ENCODE assay signal across 8 mouse cellular contexts in the genomic region with DNA sequence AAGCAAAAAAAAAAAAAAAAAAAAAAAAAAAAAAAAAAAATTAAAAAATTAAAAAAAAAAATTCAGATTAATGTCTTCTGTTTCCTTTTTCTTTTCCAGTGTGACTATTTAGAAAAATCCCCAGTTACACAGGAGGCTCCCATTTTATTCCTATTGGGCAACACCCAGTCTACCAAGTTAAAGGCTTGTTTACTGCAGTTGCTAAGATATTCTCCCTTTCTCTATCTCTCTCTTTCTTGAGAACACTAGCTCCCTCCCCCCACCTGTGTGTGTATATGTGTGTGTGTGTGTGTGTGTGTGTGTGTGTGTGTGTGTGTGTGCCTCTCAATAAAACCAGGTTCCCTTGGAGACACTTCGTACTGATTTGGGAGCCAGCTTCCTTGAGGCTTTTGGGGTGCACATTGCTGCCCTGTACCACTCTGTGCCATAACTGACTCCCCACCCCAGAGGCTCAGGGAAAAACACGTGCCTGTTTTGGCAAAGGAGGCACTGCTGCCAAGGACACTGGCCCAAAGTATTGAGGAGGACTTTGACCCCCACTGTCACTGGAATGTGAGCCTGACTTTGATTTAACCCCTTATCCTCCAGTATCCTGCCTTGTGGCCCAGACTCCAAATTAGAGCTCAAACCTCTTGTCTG. TPM values are rescaled to one million over a fixed set of nuclear protein-coding genes. Genes with fewer than 3 reads are reported as not detected.
A peak's percentile ranks its signal among the peaks of the same experiment; 100 is the strongest.
DNase-seq lines count a peak whose midpoint lies in the region; ATAC-seq lines count a peak whose summit lies in the region.
"Had no signal": no experiment of that assay in that cellular context is flagged by ENCODE, and none has a peak within 500 bp of the region (broad histone marks: within the 10 kb centered on the region; RNA-seq: fewer than 3 reads in every experiment).

No protein-coding gene starts in this region.

- no peak overlapping the region for H3K4me2 ChIP-seq in hindbrain, embryonic 13.5 days
- H3K4me2 ChIP-seq in liver, embryonic 13.5 days, result no peak overlapping the region

- no peaks in the 10 kb centered on the region for H3K36me3 ChIP-seq in hindbrain, embryonic 13.5 days
- H3K36me3 ChIP-seq in liver, embryonic 13.5 days, result no peaks in the 10 kb centered on the region

- no peaks in the 10 kb centered on the region for H3K9me3 ChIP-seq in hindbrain, embryonic 13.5 days
- H3K9me3 ChIP-seq in liver, embryonic 13.5 days (replicated peaks), result no peaks in the 10 kb centered on the region

- WGBS in hindbrain, embryonic 13.5 days, result 14% methylated on average over 2 of the region's 2 CpGs
- WGBS in liver, embryonic 13.5 days (ENCODE audit: insufficient replicate concordance), result 37% methylated on average over 2 of the region's 2 CpGs

- H3K9ac ChIP-seq in hindbrain, embryonic 13.5 days, result no peak overlapping the region
- H3K9ac ChIP-seq in liver, embryonic 13.5 days, result no peak overlapping the region

- H3K4me3 ChIP-seq in hindbrain, embryonic 13.5 days, result no peak overlapping the region
- no peak overlapping the region for H3K4me3 ChIP-seq in liver, embryonic 13.5 days (replicated peaks)

- H3K4me1 ChIP-seq in hindbrain, embryonic 13.5 days (replicated peaks), result peaks cover 31% of the 10 kb centered on the region
- H3K4me1 ChIP-seq in liver, embryonic 13.5 days (replicated peaks), result peaks cover 6% of the 10 kb centered on the region; the same call in 1 of the 2 replicates

- no peaks in the 10 kb centered on the region for H3K27me3 ChIP-seq in hindbrain, embryonic 13.5 days
- no peaks in the 10 kb centered on the region for H3K27me3 ChIP-seq in liver, embryonic 13.5 days

- ATAC-seq in hindbrain, embryonic 13.5 days (ENCODE audit: low FRiP score), result peak; percentile 36; the same call in 1 of the 2 replicates
- peak; percentile 65 for ATAC-seq in liver, embryonic 13.5 days (ENCODE audit: low read depth)

- no peak overlapping the region for H3K27ac ChIP-seq in hindbrain, embryonic 13.5 days
- no peak overlapping the region; the same call in 1 of the 2 replicates for H3K27ac ChIP-seq in liver, embryonic 13.5 days

- DNase-seq in ES-CJ7 (ENCODE audit: low read depth, low spot score), result peak; percentile 76
- peak; percentile 92 for DNase-seq in R1 (ENCODE audit: low read depth, low spot score)
- no peak for DNase-seq in liver, embryonic 13.5 days
- DNase-seq in gastrocnemius, adult 8-10 months (ENCODE audit: low spot score in 2 of 2), result no peak
- no peak for DNase-seq in B cell, adult 2 months
- DNase-seq in gastrocnemius, postnatal 4 days (ENCODE audit: low spot score in 2 of 2), result no peak

RNA-seq across cellular contexts. Expression of a gene that starts 50.3 kb away (rescaled TPM):
- not detected in 2 replicates for polyA plus RNA-seq in hindbrain, embryonic 13.5 days (2015; fragmentation: Nextera tagmentation; extraction: Ambion mirVana)
- not detected in 2 replicates for polyA plus RNA-seq in liver, embryonic 13.5 days (2015; fragmentation: Nextera tagmentation; extraction: Ambion mirVana)
- total RNA-seq in gastrocnemius, adult 8-10 months (2022), result not detected
- not detected for total RNA-seq in gastrocnemius, postnatal 4 days (2021)
- polyA plus RNA-seq: spleen, adult 2 months had no signal

RNA-seq across cellular contexts. Expression of a gene that starts 59.1 kb away (rescaled TPM):
- 74.6 and 76.5 TPM in 2 replicates for polyA plus RNA-seq in hindbrain, embryonic 13.5 days (2015; fragmentation: Nextera tagmentation; extraction: Ambion mirVana)
- polyA plus RNA-seq in liver, embryonic 13.5 days (2015; fragmentation: Nextera tagmentation; extraction: Ambion mirVana), result 81.7 and 96.5 TPM in 2 replicates
- total RNA-seq in gastrocnemius, adult 8-10 months (2022), result 100 to 1,000 TPM; 270 to 418 (median 347) TPM
- 100 to 1,000 TPM; 213 to 216 TPM for total RNA-seq in gastrocnemius, postnatal 4 days (2021)

Comparison
In these comparisons a context has a peak if more than half of its experiments do, and no peak if none do; other contexts are left out.
1. DNase-seq: peak in ES-CJ7 (single experiment) and R1 (single experiment); none in liver, embryonic 13.5 days (single experiment), gastrocnemius, adult 8-10 months (0 of 2), B cell, adult 2 months (0 of 2) and gastrocnemius, postnatal 4 days (0 of 2).